Mouse (Mus musculus) testis, adult 2 months (tissue): ENCODE results near the gene Tyro3.

Experiments
- CTCF ChIP-seq: fragments of 200-500 bp; IDR thresholded peaks from 2 replicates; pipeline ENCODE4 v1.5.1; 2012; ENCODE audit warnings: low read depth, mild to moderate bottlenecking, inconsistent platforms, low read length, moderate library complexity; ENCODE audit not compliant: control insufficient read depth, insufficient read depth, insufficient replicate concordance
- POLR2A ChIP-seq: fragments of 200-500 bp; IDR thresholded peaks from 2 replicates; pipeline ENCODE4 v1.6.1; 2012; ENCODE audit warnings: low read depth, mild to moderate bottlenecking, inconsistent platforms, low read length, moderate library complexity; ENCODE audit not compliant: control insufficient read depth

DNA sequence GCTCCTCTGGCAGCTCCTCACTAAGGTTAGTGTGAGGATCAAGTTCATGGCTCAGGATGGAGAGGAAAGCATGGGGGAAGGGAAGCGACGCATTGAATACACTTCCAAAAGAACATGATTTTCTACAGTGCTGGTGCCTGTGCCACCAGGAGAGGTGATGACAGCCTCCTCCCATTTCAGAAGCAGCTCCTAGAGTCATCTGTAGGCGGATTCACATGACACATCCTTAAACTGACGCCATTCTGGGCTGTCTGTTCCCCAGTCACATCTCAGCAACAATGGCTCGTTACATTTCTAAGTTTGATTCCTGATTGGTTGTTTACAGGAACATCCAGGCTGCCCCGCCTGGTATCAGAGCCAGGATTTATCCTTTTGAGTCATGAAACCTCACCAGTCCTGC, 44.5 kb downstream of the Tyro3 start:
- TF ChIP-seq CTCF (no peak), POLR2A (no peak)
